Mouse (Mus musculus) MEL (cell line): Measurements from ENCODE around the gene Ankrd39. TPM values are rescaled to one million over a fixed set of nuclear protein-coding genes. Genes with fewer than 3 reads are reported as not detected.

Experiments
- DNase-seq: peaks from one replicate; pipeline ENCODE4 v3.0.0; 2011; ENCODE audit warnings: low read depth, low spot score
- H3K27ac ChIP-seq: 2 replicates; pipeline ENCODE4 v1.5.1; 2012; ENCODE audit warnings: low read depth, mild to moderate bottlenecking, control low read depth, low read length, moderate library complexity; ENCODE audit not compliant: control insufficient read depth
- H3K27me3 ChIP-seq, 2 experiments: fragments of 150-350 bp in 1 of 2; sonication (generic) in 1 of 2; 2 replicates each; pipeline ENCODE4 v1.6.1; 2012; ENCODE audit warnings: low read length in 2 of 2, mild to moderate bottlenecking in 2 of 2, improper control_type of control experiment in 1 of 2, moderate library complexity in 1 of 2; ENCODE audit not compliant: insufficient read depth in 2 of 2, control insufficient read depth in 1 of 2
- H3K36me3 ChIP-seq, 2 experiments: 2 replicates each; pipeline ENCODE4 v1.6.1; 2012 to 2014; ENCODE audit warnings: low read length in 2 of 2, improper control_type of control experiment in 1 of 2, inconsistent platforms in 1 of 2, mild to moderate bottlenecking in 1 of 2; ENCODE audit not compliant: insufficient read depth in 2 of 2, control insufficient read depth in 1 of 2
- H3K4me1 ChIP-seq, 2 experiments: fragments of 150-350 bp in 1 of 2; sonication (generic) in 1 of 2; 2 replicates each; pipeline ENCODE4 v1.6.1; 2012; ENCODE audit warnings: low read length in 2 of 2, improper control_type of control experiment in 1 of 2, mild to moderate bottlenecking in 1 of 2; ENCODE audit not compliant: insufficient read depth in 2 of 2, control insufficient read depth in 1 of 2
- H3K4me3 ChIP-seq, 2 experiments: fragments of 150-350 bp in 1 of 2; sonication (generic) in 1 of 2; 2 replicates each; pipeline ENCODE4 v1.5.1; 2012; ENCODE audit warnings: low read depth in 2 of 2, low read length in 2 of 2, mild to moderate bottlenecking in 2 of 2, moderate library complexity in 2 of 2, control low read depth in 1 of 2, improper control_type of control experiment in 1 of 2; ENCODE audit not compliant: control insufficient read depth in 1 of 2, insufficient read depth in 1 of 2
- H3K79me2 ChIP-seq: 2 replicates; pipeline ENCODE4 v1.6.1; 2012; ENCODE audit warnings: mild to moderate bottlenecking, low read length, moderate library complexity; ENCODE audit not compliant: control insufficient read depth, poor library complexity, insufficient read depth
- H3K9ac ChIP-seq: 2 replicates; pipeline ENCODE4 v1.6.1; 2012; ENCODE audit warnings: low read depth, mild to moderate bottlenecking, control low read depth, low read length, moderate library complexity; ENCODE audit not compliant: control insufficient read depth, poor library complexity, severe bottlenecking
- H3K9me3 ChIP-seq: fragments of 150-350 bp; sonication (generic); replicated peaks from 2 replicates; pipeline ENCODE4 v1.6.1; 2012; ENCODE audit warnings: mild to moderate bottlenecking, low read length, improper control_type of control experiment, moderate library complexity; ENCODE audit not compliant: insufficient read depth
- CHD1 ChIP-seq: IDR thresholded peaks from 2 replicates; pipeline ENCODE4 v1.6.1; 2012; ENCODE audit warnings: low read depth, mild to moderate bottlenecking, inconsistent platforms, low read length, improper control_type of control experiment
- E2F4 ChIP-seq: IDR thresholded peaks from 2 replicates; pipeline ENCODE4 v1.6.1; 2011; ENCODE audit warnings: low read depth, low read length, improper control_type of control experiment, borderline replicate concordance
- EP300 ChIP-seq, 2 experiments: IDR thresholded peaks; 2 replicates each; pipeline ENCODE4 v1.6.1; 2011; ENCODE audit warnings: improper control_type of control experiment in 2 of 2, low read length in 2 of 2, low read depth in 1 of 2, mild to moderate bottlenecking in 1 of 2
- ETS1 ChIP-seq: IDR thresholded peaks from 2 replicates; pipeline ENCODE4 v1.6.1; 2012; ENCODE audit warnings: low read depth, mild to moderate bottlenecking, inconsistent platforms, low read length, improper control_type of control experiment, moderate library complexity
- GABPA ChIP-seq: IDR thresholded peaks from 2 replicates; pipeline ENCODE4 v1.6.1; 2012; ENCODE audit warnings: low read depth, mild to moderate bottlenecking, inconsistent platforms, low read length, improper control_type of control experiment, moderate library complexity
- GATA1 ChIP-seq: IDR thresholded peaks from 2 replicates; pipeline ENCODE4 v1.6.1; 2011; ENCODE audit warnings: low read depth, low read length, improper control_type of control experiment
- KAT2A ChIP-seq: conservative IDR thresholded peaks from 2 replicates; pipeline ENCODE4 v1.6.1; 2012; ENCODE audit warnings: low read depth, low read length, improper control_type of control experiment, inconsistent platforms
- MAFK ChIP-seq: IDR thresholded peaks from 2 replicates; pipeline ENCODE4 v1.6.1; 2011; ENCODE audit warnings: low read depth, mild to moderate bottlenecking, low read length, improper control_type of control experiment, borderline replicate concordance
- MXI1 ChIP-seq: IDR thresholded peaks from 2 replicates; pipeline ENCODE4 v1.6.1; 2011; ENCODE audit warnings: mild to moderate bottlenecking, low read depth, low read length, improper control_type of control experiment
- MYB ChIP-seq: IDR thresholded peaks from 2 replicates; pipeline ENCODE4 v1.6.1; 2011; ENCODE audit warnings: mild to moderate bottlenecking, low read depth, low read length, improper control_type of control experiment
- MYC ChIP-seq: IDR thresholded peaks from 2 replicates; pipeline ENCODE4 v1.6.1; 2011; ENCODE audit warnings: low read depth, mild to moderate bottlenecking, low read length, improper control_type of control experiment, moderate library complexity
- POLR2AphosphoS2 ChIP-seq: IDR thresholded peaks from 2 replicates; pipeline ENCODE4 v1.6.1; 2011; ENCODE audit warnings: low read length, improper control_type of control experiment
- RAD21 ChIP-seq: IDR thresholded peaks from 2 replicates; pipeline ENCODE4 v1.6.1; 2011; ENCODE audit warnings: mild to moderate bottlenecking, low read depth, low read length, improper control_type of control experiment
- RCOR1 ChIP-seq: IDR thresholded peaks from 2 replicates; pipeline ENCODE4 v1.6.1; 2012; ENCODE audit warnings: low read depth, mild to moderate bottlenecking, inconsistent platforms, low read length, improper control_type of control experiment
- SIN3A ChIP-seq: IDR thresholded peaks from 2 replicates; pipeline ENCODE4 v1.6.1; 2012; ENCODE audit warnings: low read length, improper control_type of control experiment, inconsistent platforms
- TCF12 ChIP-seq: IDR thresholded peaks from 2 replicates; pipeline ENCODE4 v1.6.1; 2014; ENCODE audit warnings: low read depth, mild to moderate bottlenecking, inconsistent platforms, low read length, improper control_type of control experiment, moderate library complexity
- UBTF ChIP-seq: IDR thresholded peaks from 2 replicates; pipeline ENCODE4 v1.6.1; 2012; ENCODE audit warnings: low read depth, mild to moderate bottlenecking, inconsistent platforms, low read length, improper control_type of control experiment, moderate library complexity, borderline replicate concordance; ENCODE audit not compliant: insufficient read depth
- ZC3H11A ChIP-seq: IDR thresholded peaks from 2 replicates; pipeline ENCODE4 v1.6.1; 2012; ENCODE audit warnings: low read depth, mild to moderate bottlenecking, inconsistent platforms, low read length, improper control_type of control experiment
- polyA plus RNA-seq, 2 experiments: library from polyadenylated mRNA; stranded (reverse) in 1 of 2; unstranded in 1 of 2; fragments of >175 nt in 1 of 2; fragments of >200 nt in 1 of 2; gene quantifications; 2 replicates each; pipeline versions ENCODE4 v1.2.1 to v1.2.4; 2012; ENCODE audit warnings: low replicate concordance in 2 of 2, low read depth in 1 of 2; ENCODE audit not compliant: insufficient read length in 2 of 2, insufficient read depth in 1 of 2, missing spikeins in 1 of 2
- total RNA-seq: library from RNA; depleted of rRNA; stranded (reverse); fragments of 300-350 nt; gene quantifications from 2 replicates; pipeline ENCODE4 v1.2.3, GENCODE M21; 2012

Ankrd39 gene
- total and polyA plus RNA-seq, 3 experiments: 9.7 to 14.4 TPM; not detected in 1

DNA sequence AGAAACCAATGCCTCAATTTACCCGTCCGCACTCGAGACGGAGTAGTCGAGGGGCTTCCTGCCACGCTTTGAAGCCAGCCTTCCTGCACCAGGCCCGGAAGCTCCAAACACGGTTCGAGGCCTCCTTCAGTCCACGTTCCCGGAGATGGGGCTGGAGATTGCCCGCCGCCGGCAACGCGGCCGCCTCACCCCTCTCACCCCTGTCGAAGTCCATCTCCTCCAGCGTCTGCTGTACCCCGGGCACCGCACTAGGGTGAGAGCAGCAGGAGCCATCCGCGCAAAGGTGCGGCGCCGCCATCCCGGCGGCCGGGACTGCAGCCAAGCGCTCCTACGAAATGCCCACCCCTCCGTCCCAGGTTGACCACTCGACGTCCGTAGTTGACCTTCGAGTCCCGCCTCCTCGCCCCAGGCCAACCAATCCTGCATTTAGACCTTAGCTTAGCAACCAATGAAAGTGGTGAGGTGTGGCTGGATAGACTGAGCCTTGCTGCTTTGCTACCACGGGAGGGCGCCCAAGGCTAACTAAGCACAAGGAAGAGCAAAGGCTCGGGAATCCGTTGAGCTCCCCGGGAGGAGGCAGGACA lies at the start of gene Ankrd39 (continued):
- TF ChIP-seq UBTF (no peak), MXI1 (peak; percentile 35), RAD21 (peak; percentile 100)

GRCm38 (mm10) chr1:36596114-36596513 lies 48.9 kb upstream of the Ankrd39 start:
- no peaks in the 10 kb centered on the region; a peak in 1 of 4 replicates for H3K27me3 ChIP-seq
- H3K9ac ChIP-seq: no peak overlapping the region
- H3K27ac ChIP-seq: no peak overlapping the region
- H3K9me3 ChIP-seq: no peaks in the 10 kb centered on the region
- no peaks in the 10 kb centered on the region for H3K79me2 ChIP-seq
- no peaks in the 10 kb centered on the region for H3K4me1 ChIP-seq
- TF ChIP-seq CHD1: no peak
- no peak for TF ChIP-seq POLR2AphosphoS2
- TF ChIP-seq SIN3A: no peak
- no peak for TF ChIP-seq E2F4
- no peak for TF ChIP-seq MAFK
- TF ChIP-seq GATA1: no peak
- no peak for TF ChIP-seq EP300 (IDR thresholded peaks at IDR 0.05; ENCODE audit: low read depth in 1 of 2, low read length in 2 of 2)
- TF ChIP-seq GABPA: no peak
- TF ChIP-seq RCOR1: no peak
- TF ChIP-seq ZC3H11A: no peak
- no peak for TF ChIP-seq ETS1
- no peak for TF ChIP-seq MYB
- no peak for TF ChIP-seq TCF12
- TF ChIP-seq MYC: no peak
- no peak for TF ChIP-seq KAT2A
- no peaks in the 10 kb centered on the region for H3K36me3 ChIP-seq
- no peak overlapping the region for H3K4me3 ChIP-seq
- DNase-seq: no peak
